Mouse (Mus musculus): ENCODE data around the gene Ccdc38. TPM values are rescaled to one million over a fixed set of nuclear protein-coding genes. Genes with fewer than 3 reads are reported as not detected.

Gene Ccdc38
- polyA plus RNA-seq, 1 experiment from 2014 or later, result 0.21 TPM

DNA sequence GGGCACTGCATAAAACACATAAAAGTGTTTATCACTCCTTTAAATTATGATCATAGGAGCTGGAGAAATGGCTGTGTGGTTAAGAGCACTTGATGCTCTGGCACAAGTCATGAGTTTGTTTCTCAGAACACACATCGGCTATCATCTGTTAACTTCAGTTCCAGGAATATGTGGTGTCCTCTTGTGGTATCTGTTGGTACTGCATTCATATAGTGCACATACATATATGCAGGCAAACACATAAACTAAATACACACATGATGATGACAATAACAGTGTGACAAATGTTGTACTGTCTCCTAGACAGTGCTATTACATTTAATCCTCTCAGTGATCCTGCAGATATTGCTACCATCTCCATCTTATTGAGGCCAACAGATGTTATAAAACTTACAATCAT, 62.8 kb downstream of the Ccdc38 start:
- no peak for DNase-seq (ENCODE audit: low spot score)
- Histone ChIP-seq H3K4me3 (ENCODE audit: low read depth, low read length) (no peak overlapping the region), H3K36me3 (ENCODE audit: control insufficient read depth, insufficient read depth, low read length) (no peaks in the 10 kb centered on the region), H3K9ac (ENCODE audit: low read length) (no peak overlapping the region), H3K27me3 (ENCODE audit: control insufficient read depth, insufficient read depth, low read length) (no peaks in the 10 kb centered on the region), H3K27ac (replicated peaks; ENCODE audit: low read depth, low read length) (no peak overlapping the region), H3K4me1 (ENCODE audit: control insufficient read depth, insufficient read depth, low read length) (no peaks in the 10 kb centered on the region), H3K9me3 (ENCODE audit: control insufficient read depth, low read length) (no peaks in the 10 kb centered on the region), H3K4me2 (ENCODE audit: low read depth, severe bottlenecking) (no peak overlapping the region)
- WGBS, result 100% methylated on average over 1 of the region's 1 CpGs
- no peak for ATAC-seq (ENCODE audit: insufficient number of reproducible peaks, low FRiP score, low TSS enrichment, low read depth)

DNA sequence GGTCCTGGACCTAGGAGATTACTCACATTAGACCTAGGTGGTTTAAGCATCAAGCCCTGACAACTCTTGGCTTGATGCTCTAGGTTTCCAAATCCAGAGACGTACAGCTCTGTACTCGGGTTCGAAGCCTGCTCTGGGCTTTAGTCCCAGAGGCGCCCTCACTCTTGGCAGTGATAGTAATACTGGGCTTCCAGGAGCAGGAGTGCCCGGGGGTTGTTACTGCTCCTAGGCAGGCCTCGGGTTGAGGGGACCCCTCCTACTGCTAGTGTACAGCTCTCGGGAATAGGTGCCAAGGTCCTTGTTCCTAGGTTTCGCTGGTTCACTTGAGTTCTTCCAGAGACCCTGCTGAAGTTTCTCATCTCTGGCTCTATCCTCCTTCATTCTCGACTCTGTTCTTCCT, 65.9 kb downstream of the Ccdc38 start:
- no peak overlapping the region for H3K9ac ChIP-seq (ENCODE audit: low read length)
- 91% methylated on average over 9 of the region's 9 CpGs for WGBS
- no peak overlapping the region for H3K4me2 ChIP-seq (ENCODE audit: low read depth, severe bottlenecking)
- no peak overlapping the region for H3K4me3 ChIP-seq (ENCODE audit: low read depth, low read length)
- H3K27me3 ChIP-seq (ENCODE audit: control insufficient read depth, insufficient read depth, low read length), result no peaks in the 10 kb centered on the region
- ATAC-seq (ENCODE audit: insufficient number of reproducible peaks, low FRiP score, low TSS enrichment, low read depth) (no peak), DNase-seq (ENCODE audit: low spot score) (peak; percentile 18)
- H3K36me3 ChIP-seq (ENCODE audit: control insufficient read depth, insufficient read depth, low read length), result no peaks in the 10 kb centered on the region
- no peaks in the 10 kb centered on the region for H3K9me3 ChIP-seq (ENCODE audit: control insufficient read depth, low read length)
- no peaks in the 10 kb centered on the region for H3K4me1 ChIP-seq (ENCODE audit: control insufficient read depth, insufficient read depth, low read length)
- no peak overlapping the region for H3K27ac ChIP-seq (replicated peaks; ENCODE audit: low read depth, low read length)

DNA sequence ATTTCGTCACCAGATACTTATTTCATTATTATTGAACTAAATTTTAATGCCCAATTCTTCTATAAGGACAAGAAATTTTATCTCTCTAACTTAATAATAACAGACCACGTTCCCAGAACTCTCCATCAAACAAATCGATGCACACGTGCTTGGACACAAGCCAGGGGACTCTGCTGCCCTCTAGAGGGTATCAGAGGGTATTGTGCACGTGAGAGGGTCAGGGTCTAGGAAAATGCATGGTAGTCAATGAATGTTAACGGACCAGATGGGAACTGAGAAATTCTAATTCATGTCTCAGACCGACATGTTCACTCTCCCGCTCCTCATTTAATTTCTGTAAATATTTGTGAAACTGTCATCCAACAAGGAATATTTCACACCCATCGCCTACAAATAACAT, 67.6 kb downstream of the Ccdc38 start:
- WGBS, result 65% methylated on average over 9 of the region's 9 CpGs
- H3K4me1 ChIP-seq (ENCODE audit: control insufficient read depth, insufficient read depth, low read length), result no peaks in the 10 kb centered on the region
- no peaks in the 10 kb centered on the region for H3K27me3 ChIP-seq (ENCODE audit: control insufficient read depth, insufficient read depth, low read length)

DNA sequence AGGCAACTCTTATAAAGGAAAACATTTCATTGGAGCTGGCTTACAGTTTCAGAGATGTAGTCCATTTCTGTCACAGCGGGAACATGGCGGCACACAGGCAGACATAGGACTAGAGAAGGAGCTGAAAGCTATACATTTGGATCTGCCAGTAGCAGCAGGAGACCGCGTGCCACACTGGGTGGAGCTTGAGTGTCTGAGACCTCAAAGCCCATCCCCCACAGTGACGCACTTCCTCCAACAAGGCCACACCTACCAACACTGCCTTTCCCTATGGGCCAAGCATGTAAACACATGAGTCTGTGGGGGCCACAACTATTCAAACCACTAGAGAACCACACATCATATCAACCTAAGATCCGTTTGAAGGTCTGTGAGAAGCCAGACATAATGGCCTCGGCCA, 68.8 kb downstream of the Ccdc38 start:
- Histone ChIP-seq H3K9ac (ENCODE audit: low read length) (no peak overlapping the region), H3K4me1 (ENCODE audit: control insufficient read depth, insufficient read depth, low read length) (no peaks in the 10 kb centered on the region), H3K4me2 (ENCODE audit: low read depth, severe bottlenecking) (no peak overlapping the region), H3K27ac (replicated peaks; ENCODE audit: low read depth, low read length) (no peak overlapping the region), H3K9me3 (ENCODE audit: control insufficient read depth, low read length) (no peaks in the 10 kb centered on the region), H3K36me3 (ENCODE audit: control insufficient read depth, insufficient read depth, low read length) (no peaks in the 10 kb centered on the region), H3K27me3 (ENCODE audit: control insufficient read depth, insufficient read depth, low read length) (no peaks in the 10 kb centered on the region), H3K4me3 (ENCODE audit: low read depth, low read length) (no peak overlapping the region)
- no peak for ATAC-seq (ENCODE audit: insufficient number of reproducible peaks, low FRiP score, low TSS enrichment, low read depth)
- DNase-seq (ENCODE audit: low spot score), result no peak
- WGBS, result 90% methylated on average over 7 of the region's 7 CpGs

More for the DNA sequence above, 67.6 kb downstream of the Ccdc38 start:
- H3K4me3 ChIP-seq (ENCODE audit: low read depth, low read length), result no peak overlapping the region
- H3K9me3 ChIP-seq (ENCODE audit: control insufficient read depth, low read length), result no peaks in the 10 kb centered on the region
- no peaks in the 10 kb centered on the region for H3K36me3 ChIP-seq (ENCODE audit: control insufficient read depth, insufficient read depth, low read length)
- DNase-seq (ENCODE audit: low spot score) (peak; percentile 60), ATAC-seq (ENCODE audit: insufficient number of reproducible peaks, low FRiP score, low TSS enrichment, low read depth) (no peak)
- no peak overlapping the region for H3K9ac ChIP-seq (ENCODE audit: low read length)
- H3K4me2 ChIP-seq (ENCODE audit: low read depth, severe bottlenecking), result no peak overlapping the region
- no peak overlapping the region for H3K27ac ChIP-seq (replicated peaks; ENCODE audit: low read depth, low read length)

DNA sequence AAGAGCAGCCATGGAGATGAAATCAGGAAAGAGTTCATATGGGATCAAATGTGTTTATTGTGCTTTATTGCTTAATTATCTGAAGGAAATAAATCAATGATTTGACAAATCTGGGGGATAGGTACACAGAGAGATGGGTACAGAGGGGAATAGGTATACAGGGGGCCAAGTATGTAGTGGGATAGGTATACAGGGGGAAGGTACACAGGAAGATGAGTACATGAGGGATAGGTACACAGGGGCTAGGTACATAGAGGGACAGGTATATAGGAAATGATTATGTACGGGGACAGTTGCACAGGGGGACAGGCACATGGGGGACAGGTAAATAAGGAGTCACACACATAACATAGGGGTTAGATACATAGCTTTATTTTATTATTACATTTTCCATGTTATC, 70.5 kb downstream of the Ccdc38 start:
- Histone ChIP-seq H3K4me1 (ENCODE audit: control insufficient read depth, insufficient read depth, low read length) (no peaks in the 10 kb centered on the region), H3K27me3 (ENCODE audit: control insufficient read depth, insufficient read depth, low read length) (no peaks in the 10 kb centered on the region), H3K9me3 (ENCODE audit: control insufficient read depth, low read length) (no peaks in the 10 kb centered on the region), H3K4me3 (ENCODE audit: low read depth, low read length) (no peak overlapping the region), H3K4me2 (ENCODE audit: low read depth, severe bottlenecking) (no peak overlapping the region), H3K36me3 (ENCODE audit: control insufficient read depth, insufficient read depth, low read length) (no peaks in the 10 kb centered on the region), H3K27ac (replicated peaks; ENCODE audit: low read depth, low read length) (no peak overlapping the region), H3K9ac (ENCODE audit: low read length) (no peak overlapping the region)
- WGBS, result 96% methylated on average over 1 of the region's 1 CpGs
- DNase-seq (ENCODE audit: low spot score), result no peak
- ATAC-seq (ENCODE audit: insufficient number of reproducible peaks, low FRiP score, low TSS enrichment, low read depth), result no peak

DNA sequence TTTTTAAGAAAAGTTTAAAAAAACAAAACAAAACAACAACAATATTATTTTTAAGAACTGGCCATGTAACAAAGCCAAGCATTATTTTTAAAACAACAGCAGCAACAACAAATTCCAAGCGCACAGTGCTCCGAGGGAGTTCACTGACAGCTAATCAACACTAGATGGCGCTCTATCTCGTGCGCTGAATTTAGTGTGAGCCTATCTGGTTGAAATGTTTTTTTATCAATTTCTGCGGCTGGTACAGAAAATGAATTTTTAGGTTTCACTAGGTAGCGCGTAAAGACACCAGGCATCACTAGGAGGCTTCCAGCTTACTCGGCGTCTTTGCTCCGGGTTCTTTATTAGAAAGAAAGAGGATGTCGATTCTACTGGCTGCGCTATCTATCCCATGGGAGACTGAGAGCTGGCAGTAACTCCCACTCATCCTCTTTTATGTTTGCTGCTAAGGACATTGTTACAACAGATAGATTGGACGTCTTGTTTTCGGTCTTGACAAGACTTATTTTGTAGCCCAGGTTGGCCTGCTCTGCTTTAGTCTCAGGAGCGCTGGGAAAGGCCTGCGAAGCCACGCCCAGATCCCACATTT, 71.1 kb downstream of the Ccdc38 start:
- no peak overlapping the region for H3K27ac ChIP-seq (replicated peaks; ENCODE audit: low read depth, low read length)
- no peak overlapping the region for H3K9ac ChIP-seq (ENCODE audit: low read length)
- H3K27me3 ChIP-seq (ENCODE audit: control insufficient read depth, insufficient read depth, low read length), result no peaks in the 10 kb centered on the region
- 52% methylated on average over 18 of the region's 18 CpGs for WGBS
- no peaks in the 10 kb centered on the region for H3K36me3 ChIP-seq (ENCODE audit: control insufficient read depth, insufficient read depth, low read length)
- H3K4me1 ChIP-seq (ENCODE audit: control insufficient read depth, insufficient read depth, low read length), result no peaks in the 10 kb centered on the region
- peak; percentile 60 for DNase-seq (ENCODE audit: low spot score)
- no peak overlapping the region for H3K4me3 ChIP-seq (ENCODE audit: low read depth, low read length)
- no peaks in the 10 kb centered on the region for H3K9me3 ChIP-seq (ENCODE audit: control insufficient read depth, low read length)
- ATAC-seq (ENCODE audit: insufficient number of reproducible peaks, low FRiP score, low TSS enrichment, low read depth), result no peak
- no peak overlapping the region for H3K4me2 ChIP-seq (ENCODE audit: low read depth, severe bottlenecking)

DNA sequence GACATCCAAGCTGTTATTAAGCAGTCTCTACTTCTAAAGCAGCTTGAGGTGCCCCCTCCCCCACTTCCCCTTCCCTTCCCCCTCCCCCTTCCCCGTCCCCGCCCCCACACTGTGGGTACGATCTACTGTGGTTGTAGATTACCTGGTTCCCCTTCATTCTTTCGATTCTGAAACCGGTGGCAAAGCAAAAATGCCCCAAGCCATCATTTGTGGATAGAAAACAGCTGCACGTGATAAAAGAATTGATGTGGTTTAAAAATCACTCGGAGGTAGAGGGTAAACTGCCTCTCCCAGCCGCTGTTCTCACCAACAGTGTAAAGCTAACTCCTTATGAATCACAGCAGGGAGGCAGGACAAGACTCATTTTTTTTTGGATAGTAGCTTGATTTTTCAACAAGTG, 74.4 kb downstream of the Ccdc38 start:
- no peak for DNase-seq (ENCODE audit: low spot score)
- no peaks in the 10 kb centered on the region for H3K27me3 ChIP-seq (ENCODE audit: control insufficient read depth, insufficient read depth, low read length)

DNA sequence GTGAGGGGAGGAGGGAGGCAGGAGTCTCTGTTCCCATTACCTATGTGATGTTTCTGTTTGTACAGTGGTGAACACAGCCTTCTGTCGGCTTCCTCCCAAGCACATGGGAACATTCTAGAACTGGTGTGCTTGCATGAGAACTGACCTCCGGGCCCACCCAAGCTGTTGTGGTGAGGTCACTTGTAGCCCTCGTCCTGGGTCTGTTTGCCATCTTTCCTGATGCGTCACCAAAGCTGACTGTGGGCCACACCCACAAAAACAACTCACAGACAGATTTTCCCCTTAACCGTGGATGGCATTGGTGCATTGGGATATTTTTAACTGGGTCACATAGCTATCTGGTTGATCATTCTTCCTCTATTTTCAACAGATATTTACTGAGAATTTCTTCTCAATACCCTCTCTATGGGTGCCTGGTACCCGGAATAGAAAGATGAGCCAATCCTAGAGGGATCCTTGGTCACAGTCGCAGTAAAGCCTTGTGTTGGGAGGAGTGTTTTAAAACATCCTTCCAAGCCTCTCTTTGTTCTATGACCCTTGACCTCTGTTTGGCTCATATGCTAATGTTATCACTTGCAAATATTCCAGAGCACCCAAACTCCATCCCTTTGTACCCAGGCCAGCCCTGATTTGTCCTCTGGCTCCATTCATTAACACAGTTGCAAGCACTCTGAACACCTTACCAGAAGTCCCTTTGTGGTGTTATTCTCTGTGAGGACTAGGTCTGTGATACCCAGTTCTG, 80.2 kb downstream of the Ccdc38 start:
- ATAC-seq (ENCODE audit: insufficient number of reproducible peaks, low FRiP score, low TSS enrichment, low read depth) (no peak), DNase-seq (ENCODE audit: low spot score) (no peak)
- H3K4me1 ChIP-seq (ENCODE audit: control insufficient read depth, insufficient read depth, low read length), result no peaks in the 10 kb centered on the region
- H3K4me3 ChIP-seq (ENCODE audit: low read depth, low read length), result no peak overlapping the region
- H3K27me3 ChIP-seq (ENCODE audit: control insufficient read depth, insufficient read depth, low read length), result no peaks in the 10 kb centered on the region
- H3K9me3 ChIP-seq (ENCODE audit: control insufficient read depth, low read length), result no peaks in the 10 kb centered on the region
- no peak overlapping the region for H3K4me2 ChIP-seq (ENCODE audit: low read depth, severe bottlenecking)
- no peaks in the 10 kb centered on the region for H3K36me3 ChIP-seq (ENCODE audit: control insufficient read depth, insufficient read depth, low read length)
- no peak overlapping the region for H3K27ac ChIP-seq (replicated peaks; ENCODE audit: low read depth, low read length)
- no peak overlapping the region for H3K9ac ChIP-seq (ENCODE audit: low read length)
- WGBS, result 68% methylated on average over 7 of the region's 7 CpGs

More for the DNA sequence above, 74.4 kb downstream of the Ccdc38 start:
- Histone ChIP-seq H3K9ac (ENCODE audit: low read length) (no peak overlapping the region), H3K4me1 (ENCODE audit: control insufficient read depth, insufficient read depth, low read length) (no peaks in the 10 kb centered on the region), H3K27ac (replicated peaks; ENCODE audit: low read depth, low read length) (no peak overlapping the region), H3K4me3 (ENCODE audit: low read depth, low read length) (no peak overlapping the region), H3K9me3 (ENCODE audit: control insufficient read depth, low read length) (no peaks in the 10 kb centered on the region), H3K4me2 (ENCODE audit: low read depth, severe bottlenecking) (no peak overlapping the region), H3K36me3 (ENCODE audit: control insufficient read depth, insufficient read depth, low read length) (no peaks in the 10 kb centered on the region)
- no peak for ATAC-seq (ENCODE audit: insufficient number of reproducible peaks, low FRiP score, low TSS enrichment, low read depth)
- 52% methylated on average over 8 of the region's 8 CpGs for WGBS
